Mouse (Mus musculus) cerebellum, adult (tissue): ENCODE measurements at regions not wholly inside any gene's neighbourhood (a gene's known extent, or its start where the extent isn't known, plus 50 kb on each side); places are given as distances from the start of the nearest gene placed in this dataset.

Experiments used
- ATAC-seq: cut with Nextera tagmentation; 2 replicates; pipeline ENCODE4 v1.9.2; 2017; ENCODE audit warnings: mild to moderate bottlenecking, moderate library complexity, mixed read lengths; ENCODE audit not compliant: insufficient number of reproducible peaks, low FRiP score, low TSS enrichment

DNA sequence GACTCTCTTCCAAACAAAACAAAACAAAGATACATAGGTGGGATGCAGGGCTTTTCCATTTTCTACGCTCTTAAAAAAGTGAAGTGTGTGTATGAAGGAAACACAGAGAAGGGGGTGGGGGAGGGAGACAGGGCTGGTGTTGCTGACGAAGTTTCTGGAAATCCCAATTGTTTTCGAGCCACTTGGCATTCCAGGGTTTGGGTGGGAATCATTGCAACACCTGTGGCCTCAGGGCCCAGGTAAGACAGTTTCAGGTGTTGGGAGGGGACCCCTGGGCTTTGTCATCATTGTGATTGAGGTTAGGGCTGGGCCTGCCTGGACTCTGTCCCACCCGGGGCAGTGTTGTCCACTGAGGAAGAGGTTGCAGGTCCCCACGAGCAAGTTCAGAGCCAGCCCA, 108.8 kb upstream of the Ccnd1 start:
- ATAC-seq, result no peak

DNA sequence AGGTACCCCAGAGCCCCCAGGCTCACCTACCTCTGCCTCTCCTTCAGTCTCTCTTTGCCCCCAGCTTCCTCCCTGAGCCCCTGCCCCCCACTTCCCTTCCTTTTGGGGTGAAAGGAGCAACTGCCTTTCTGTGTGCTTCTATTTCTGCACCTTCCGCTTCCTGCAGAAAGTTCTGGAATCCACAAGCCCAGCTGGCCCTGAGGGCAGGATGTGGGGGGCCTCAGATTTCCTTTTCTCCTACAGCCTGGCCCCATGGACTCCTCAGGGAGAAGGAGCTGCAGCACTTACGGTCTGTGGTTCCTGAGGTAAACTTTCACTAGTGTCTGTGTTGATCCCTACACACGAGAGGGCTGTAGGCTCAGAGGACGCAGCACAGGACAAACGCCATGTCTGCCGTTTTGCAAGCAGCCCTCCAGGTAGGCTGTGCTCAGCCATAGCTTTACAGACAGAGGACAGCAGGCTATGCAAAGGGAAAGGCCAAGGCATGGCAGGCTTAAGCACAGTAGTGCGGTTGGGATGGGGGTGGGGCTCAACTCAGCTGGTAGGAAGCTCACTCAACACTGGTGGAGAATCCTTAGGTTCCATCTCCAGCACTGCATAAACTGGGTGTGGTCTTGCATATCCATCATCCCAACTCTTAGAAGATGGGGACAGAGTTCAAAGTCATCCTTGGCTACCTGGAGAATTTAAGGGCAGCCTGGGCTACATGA, 108.2 kb upstream of the Ccnd1 start:
- ATAC-seq, result no peak

DNA sequence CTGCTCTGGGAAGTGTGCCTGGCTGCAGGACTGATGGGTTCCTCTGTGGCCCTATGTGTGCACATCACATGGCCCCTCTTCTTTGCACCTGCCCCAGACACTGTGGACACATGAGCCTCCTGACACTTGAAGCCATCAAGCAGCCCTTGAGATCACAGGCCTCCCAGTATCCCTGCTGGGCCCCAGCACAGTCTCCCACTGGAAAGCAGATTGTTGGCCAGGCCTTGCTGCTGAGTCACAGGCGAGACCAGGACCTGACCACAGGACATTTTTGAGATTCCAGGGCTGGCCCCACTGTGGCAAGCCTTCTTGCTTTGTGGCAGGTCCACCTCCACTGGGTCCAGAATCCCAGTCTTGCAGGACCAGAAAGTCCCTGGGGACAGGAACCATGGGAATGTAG, 105.5 kb upstream of the Ccnd1 start:
- no peak for ATAC-seq

DNA sequence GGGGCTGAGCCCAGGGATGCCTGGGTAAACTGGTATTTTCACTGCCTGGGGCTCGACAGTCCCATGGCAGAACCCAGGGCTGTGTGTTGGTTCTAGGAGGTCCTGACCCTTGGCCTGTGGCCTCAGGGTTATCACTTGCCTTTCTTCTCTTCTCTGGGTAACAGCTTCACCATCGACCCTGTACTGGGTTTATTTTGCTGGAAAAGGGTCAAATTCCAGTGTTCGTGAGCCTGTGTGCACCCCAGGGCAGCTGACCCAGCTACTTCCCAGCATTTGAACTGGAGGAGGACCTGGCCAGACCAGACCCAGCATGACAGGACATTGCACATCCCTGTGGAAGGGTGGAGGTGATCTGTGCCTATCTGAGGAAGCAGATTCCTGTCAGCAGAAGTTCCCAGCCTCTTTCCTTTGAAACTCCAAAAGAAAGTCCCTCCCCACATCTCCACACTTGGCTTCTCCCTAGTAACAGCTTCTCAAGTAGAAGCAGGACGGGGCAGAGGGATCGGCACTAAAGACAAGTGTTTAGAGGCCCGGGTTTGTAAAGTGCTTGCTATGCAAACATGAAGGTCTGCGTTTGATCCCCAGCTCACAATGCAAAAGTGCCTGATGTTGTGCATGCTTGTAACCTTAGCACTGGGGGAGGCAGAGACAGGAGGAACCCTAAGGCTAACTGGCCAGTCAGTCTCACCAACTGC, 103.9 kb upstream of the Ccnd1 start:
- no peak for ATAC-seq

DNA sequence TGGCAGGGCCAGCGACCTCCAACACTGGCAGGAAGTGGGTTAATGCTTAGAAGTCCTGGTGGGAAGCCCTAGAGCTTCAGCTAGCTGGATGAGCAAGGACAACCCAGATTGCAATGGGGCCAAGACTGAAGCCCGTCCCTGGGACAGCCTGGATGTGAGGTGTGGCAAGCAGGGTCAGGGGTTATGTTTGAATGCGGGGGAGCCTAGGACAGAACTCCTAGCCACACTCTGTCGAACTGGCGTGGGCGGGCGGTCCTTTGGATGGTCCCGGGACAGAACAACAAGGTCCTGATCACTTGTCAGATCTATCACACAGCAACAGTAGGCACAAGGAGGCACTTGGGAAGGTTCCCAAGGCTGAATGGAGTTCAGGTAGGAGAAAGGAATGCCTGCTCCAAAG, 101.1 kb upstream of the Ccnd1 start:
- ATAC-seq, result no peak

DNA sequence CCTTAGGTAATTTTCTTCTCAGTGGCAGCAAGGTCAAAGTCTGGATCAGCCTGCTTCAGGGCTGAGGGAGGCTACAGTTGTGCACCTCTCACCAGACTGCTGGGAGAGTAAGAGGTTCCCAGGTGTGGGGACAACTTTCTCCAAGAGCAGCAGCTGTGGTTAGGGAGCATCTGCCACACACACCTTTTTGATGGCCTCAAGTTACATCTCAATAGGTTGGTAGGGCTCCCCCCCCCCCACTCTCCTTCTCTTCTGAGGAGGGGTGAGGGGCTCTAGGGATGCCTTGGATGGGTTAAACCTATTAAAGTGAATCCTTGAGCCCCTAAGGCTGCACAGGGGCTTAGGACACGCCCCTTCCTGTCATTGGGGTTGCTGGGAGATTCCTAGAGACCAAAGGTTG, 94.7 kb upstream of the Ccnd1 start:
- ATAC-seq, result no peak

DNA sequence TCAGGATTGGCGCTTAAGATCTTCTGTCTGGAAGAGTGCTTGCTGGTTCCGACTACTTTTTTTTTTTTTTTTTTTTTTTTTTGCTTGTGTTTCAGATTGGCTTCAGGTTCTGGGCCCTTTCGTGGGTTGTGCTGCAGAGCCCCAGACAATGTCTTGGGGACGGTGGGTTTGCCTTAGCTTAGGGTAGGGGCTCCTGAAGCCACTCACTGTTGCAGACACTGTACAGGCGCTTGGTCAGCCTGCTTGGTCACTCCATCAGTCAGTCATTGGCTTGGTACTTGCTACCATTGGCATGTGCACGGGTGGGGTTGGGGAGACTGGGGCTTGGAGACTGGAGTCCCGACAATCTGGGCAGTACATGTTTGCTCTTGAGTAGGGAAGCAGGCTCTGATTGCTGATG, 91.5 kb upstream of the Ccnd1 start:
- ATAC-seq, result no peak

DNA sequence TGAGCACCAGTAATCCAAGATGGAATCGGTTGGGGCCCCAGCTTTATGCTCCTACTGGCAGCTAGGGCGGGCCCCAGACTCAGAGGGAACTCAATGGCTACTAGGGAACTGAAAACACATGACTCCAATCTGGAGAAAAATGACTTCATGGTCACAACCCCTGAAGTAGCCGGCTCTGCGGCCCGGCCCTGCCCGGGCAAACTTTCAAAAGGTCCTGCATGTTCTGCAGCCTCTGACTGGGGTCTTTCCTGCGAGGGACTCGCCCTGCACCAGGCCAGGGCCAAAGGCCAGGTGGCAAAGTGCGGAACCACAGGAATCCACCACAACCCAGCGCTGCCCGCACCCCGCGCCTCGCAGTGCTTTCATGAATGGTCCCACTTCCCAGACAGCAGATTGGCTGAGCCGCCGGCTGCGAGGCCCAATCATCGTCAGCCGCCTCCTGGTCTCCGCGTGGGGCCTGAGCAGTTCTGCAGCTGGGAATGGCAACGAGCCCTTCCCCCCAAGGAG, 91.0 kb upstream of the Ccnd1 start:
- ATAC-seq, result peak; percentile 66; the same call in 1 of the 2 replicates

DNA sequence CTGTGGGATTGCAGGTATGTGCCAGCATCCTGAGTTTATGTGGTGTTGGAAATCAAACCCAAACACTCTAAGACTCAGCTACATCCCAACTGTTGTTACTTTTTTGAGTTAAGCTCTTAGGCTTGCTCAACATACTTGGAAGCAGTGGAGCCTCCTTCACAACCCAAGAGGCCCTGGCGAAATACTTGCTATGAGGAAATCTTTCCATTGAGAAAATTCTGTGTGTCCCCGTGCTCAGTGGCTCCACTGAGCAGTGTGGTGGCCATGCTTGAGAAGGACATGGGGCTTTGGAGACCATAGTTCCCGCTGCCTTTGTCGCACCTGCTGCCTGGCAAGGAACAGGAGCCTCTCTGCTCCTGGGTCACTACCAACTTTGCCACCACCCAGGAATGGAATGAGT, 89.9 kb upstream of the Ccnd1 start:
- ATAC-seq, result no peak

DNA sequence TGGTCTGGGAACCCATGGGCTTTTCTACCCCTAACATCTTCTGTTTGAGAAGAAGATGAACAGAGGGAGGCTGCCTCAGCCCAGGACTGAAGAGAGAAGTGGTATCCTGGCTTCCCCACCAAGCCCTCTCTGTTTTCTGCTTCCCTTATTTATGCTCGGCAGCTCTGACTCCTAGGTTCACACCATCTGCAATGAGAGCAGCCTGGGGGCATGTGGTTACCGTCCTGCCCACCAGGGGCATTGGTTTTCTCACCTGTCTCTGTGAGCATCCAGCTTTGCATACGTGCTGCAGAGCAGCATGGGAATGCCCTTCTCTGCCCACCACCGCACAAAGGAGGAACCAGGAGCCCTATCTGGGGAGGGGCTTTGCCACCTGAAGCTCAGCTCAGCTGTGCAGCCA, 89.4 kb upstream of the Ccnd1 start:
- no peak for ATAC-seq

DNA sequence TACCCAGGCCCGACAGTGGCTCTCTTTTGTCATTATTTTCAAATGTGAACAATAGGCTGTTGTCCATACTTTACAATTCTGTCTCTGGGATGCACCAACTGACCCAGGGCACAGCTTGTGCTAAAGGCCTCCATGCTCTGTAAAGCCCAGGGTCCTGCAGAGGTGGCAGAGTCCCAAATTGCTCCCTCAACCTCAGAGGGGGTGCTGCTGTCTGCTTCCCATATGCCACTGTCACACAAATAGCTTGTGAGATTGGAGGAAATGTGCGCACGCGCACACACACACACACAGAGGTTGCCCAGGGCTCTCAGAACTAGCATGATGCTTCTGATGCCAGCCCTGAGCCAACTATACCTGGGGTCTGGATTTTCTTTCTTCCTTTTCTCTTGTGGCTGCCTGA, 87.3 kb upstream of the Ccnd1 start:
- ATAC-seq, result no peak

DNA sequence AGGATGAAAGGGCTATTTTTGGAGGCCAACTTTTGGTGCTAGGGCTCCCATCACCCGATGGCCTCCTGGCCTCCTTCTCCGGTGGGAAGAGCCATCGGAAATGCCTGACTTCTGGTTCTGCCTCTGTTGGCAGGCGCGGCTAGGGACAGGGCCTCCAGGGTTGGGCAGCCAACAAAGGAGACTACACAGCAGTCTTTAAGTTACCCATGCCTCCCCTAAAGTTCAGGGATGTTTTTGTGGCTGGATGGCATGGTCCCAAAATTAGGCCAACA, 86.2 kb upstream of the Ccnd1 start:
- ATAC-seq, result no peak

DNA sequence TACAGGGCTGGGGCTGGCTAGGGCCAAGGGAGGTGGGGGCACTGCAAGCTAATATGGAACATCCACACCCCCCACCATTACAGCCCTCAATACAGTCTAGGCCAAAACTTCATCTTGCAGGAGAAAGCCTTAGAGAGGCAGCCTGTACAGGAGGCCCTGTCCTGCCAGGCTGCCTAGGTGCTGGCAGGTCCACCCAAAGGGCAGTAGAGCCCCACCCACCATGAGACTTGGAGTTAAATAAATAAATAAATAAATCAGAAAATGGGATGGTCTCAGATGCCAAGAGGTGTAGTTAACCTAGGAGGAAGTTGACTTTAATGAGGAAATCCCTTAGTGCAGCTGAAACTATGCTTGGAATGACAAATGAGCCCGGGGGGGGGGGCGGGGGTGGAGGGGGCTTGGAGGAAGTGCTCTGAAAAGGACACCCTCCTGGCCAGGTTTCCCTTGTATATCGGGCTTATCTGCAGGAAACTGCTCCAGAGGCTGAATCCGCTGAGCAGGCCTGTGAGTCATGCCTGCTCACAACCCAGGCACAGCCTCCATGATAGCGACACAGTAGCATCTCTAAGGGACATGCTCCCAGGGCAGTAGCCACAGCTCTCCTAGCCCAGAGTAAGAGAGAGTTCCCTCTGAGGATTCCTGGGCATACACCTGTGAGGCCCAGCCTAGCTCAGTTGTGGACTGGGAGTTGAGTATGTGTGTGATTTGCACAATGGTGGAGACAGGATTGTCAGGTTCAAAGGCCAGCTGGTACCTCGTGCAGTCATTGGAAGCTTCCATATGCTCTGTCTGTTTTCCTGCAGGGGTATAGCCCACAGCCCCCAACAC, 85.7 kb upstream of the Ccnd1 start:
- no peak for ATAC-seq

DNA sequence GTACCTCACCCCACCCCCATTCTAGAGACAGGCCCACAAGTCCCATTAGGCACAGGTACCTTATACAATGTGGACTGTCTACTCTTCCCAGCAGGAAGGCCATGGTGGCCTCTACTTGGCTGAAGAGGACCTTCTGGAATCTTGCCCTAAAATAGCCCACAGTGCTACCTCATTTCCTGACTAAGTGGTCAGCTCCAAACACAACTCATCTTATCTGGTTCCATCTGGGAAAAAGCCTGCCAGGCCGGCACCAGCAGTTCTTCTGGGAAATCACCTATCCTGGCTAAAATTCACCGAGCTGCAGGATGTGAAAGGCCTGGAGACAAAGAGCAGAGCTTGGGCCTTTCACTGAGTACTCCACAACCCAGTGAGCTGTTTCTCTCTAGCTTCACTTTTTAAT, 84.9 kb upstream of the Ccnd1 start:
- ATAC-seq, result no peak

DNA sequence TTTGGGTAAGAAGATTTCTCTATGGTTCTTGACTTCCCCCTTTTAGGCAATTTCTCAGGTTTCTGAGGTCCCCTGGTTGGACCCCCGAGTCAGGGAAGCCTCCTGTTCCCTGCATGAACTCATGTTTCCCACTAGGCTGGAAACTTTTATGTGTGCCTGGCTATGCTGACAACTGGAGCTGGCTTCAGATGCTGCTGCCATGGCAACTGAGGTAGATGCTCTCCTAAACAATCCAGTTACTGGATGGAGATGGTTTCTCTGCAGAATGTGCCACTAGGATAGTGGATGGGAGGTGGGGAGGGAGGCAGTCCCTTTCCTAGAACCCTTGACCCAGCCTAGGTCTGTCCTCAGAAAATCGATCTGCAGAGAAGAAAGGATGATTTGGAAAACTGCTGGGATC, 79.4 kb upstream of the Ccnd1 start:
- no peak for ATAC-seq

DNA sequence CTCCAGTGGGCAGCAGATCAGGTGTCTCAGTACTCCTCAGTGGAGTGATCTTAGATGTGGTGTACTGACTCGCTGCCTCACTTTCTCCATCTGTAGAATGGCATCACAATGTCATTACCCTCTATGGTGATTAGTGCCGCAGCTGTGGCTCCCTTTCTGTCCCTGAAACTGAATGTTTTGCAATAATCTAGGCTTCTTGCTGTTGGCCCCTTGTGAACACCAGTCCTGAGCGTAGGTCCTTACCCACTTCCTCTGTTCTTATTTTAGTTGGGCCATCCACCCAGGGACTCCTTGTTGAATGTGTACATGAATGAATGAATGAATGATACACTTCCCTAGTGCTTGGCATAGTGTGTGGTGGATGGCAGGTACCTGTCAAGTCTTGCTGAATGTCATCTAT, 78.4 kb upstream of the Ccnd1 start:
- no peak for ATAC-seq

DNA sequence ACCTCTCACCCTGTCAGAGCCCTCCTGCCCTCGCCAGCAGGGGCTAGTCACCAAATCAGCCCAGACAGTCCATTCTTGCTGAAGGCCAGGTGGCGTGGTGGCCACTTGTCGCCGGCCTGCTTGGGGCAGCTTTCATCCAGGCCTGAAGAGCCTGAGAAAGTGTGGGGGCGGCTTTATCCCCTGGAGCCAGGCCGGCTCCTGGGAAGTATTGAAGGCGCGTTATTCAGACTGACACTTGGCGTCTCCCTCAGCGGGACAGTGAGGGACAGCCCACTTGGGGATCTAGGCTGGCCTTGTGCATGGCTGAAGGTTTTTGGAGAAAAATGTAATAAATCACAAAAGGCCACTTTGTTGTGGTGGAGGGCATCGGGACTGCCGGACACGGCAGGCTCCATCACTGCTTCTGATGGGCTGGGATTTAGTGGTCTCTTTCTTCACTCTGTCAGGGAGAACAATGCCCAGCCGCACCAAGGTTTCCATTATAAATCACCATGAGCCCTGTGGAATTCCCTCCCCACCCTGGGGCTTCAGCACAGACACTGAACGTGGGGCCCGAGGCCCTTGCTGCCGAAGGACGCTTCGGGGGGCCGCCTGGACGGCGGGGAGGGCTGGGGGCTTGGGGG, 75.8 kb upstream of the Ccnd1 start:
- ATAC-seq, result no peak

DNA sequence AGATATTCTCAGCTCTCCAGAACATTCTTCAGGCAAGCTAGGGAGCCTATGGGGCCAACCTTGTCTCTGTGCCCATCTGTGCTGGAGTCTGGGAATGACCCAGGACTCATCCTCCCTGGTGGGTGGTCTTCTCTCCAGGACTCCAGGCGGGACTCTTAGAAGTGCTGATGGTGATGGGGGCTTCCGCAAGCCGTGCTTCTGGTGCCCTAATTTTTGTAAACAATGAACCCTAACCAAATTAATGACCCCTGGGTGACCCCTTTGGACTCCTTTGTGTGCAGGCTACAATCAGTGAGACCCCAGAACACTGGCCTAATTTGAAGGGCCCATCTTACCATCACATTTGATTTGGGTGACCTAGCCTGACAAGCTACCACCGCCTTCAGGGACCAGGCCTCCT, 71.0 kb upstream of the Ccnd1 start:
- ATAC-seq, result no peak

DNA sequence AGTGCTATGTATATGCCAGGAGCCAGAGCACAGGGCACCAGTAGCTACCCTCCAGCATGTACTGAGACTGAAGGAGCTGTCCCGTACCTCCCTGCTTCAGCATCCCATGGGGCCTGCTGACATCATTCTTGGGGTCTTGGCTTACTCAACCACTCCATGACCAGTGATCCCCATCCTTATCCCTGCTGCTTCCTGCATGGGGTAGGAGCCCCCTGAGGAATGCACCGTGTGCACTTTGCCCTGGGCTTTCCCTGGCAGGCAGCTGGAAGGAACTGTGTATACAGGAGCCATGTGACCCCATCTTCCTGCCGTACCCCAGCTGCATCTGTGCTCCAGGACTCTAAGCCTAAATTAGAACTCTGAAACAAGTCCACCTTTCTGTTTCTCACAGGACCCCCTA, 70.3 kb upstream of the Ccnd1 start:
- no peak for ATAC-seq

DNA sequence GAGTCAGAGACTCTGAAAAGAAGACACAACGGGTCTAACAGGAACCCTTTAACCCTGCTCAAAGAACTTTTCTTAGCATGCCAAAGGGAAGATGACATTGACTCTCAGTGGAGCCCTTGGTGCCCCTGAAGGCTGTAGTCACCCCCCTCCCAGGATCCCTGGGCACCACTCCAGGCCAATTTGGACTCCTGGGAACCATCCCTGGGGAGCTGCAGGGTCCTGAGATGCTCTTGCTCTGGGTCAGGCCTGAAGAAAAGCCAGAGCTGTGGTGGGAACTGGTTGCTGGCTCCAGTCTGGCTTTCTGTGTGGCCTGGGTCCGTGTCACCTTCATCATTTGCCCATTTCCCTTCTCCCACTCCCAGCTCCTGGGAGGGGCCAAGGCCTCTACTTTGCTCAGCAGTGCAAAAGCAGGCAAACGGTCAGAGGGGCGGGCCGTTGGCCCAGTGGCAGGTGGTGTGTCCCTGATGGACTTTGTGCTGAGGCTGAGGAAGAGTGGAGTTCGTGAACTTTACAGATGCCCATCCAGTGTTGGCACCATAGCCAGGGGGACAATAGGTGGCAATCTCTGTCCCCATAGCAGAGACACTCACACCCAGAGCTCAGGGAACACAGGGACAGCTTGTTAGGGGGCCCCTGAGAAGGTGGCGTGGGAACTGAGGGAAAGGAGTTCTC, 69.1 kb upstream of the Ccnd1 start:
- no peak for ATAC-seq

DNA sequence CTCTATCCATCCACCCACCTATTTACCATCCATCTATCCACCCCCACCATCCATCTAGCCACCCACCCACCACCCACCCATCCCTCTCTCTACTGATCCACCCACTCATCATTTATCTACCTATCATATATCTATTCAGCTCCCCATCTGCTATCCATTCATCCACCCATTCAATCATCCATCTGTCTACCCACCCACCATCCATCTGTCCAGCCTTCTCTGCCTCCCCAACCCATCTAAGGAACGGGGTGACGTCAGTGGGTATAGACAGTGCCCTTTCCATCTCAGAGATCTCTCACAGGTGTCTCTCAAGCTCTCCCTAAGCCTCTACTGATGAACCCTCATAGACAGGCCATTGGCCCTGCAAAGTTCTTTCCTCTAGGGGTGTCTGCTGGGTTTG, 67.5 kb upstream of the Ccnd1 start:
- ATAC-seq, result no peak
